Mouse (Mus musculus) frontal cortex, adult (tissue): ENCODE measurements around the gene Stox2.

Experiments
- ATAC-seq: cut with Nextera tagmentation; 2 replicates; pipeline ENCODE4 v1.9.2; 2017; ENCODE audit warnings: mild to moderate bottlenecking, moderate library complexity, mixed read lengths; ENCODE audit not compliant: low TSS enrichment

Stox2 gene

GRCm38 (mm10) chr8:47242207-47243004, 203.8 kb downstream of the Stox2 start:
- ATAC-seq: peak; percentile 76

- ATAC-seq: no peak
These were observed 204.6 kb downstream of the Stox2 start for GRCm38 (mm10) chr8:47241421-47242078.

GRCm38 (mm10) chr8:47240871-47241270, 205.3 kb downstream of the Stox2 start:
- no peak for ATAC-seq

GRCm38 (mm10) chr8:47240266-47240665, 205.9 kb downstream of the Stox2 start:
- no peak for ATAC-seq

- 0 out of 2 replicates have a peak, but pooled peaks have one; percentile 25 for ATAC-seq
These were observed 214.1 kb downstream of the Stox2 start for GRCm38 (mm10) chr8:47232081-47232480.

- no peak for ATAC-seq
These were observed 216.1 kb downstream of the Stox2 start for GRCm38 (mm10) chr8:47230057-47230456.

- ATAC-seq: no peak
These were observed 224.3 kb downstream of the Stox2 start for GRCm38 (mm10) chr8:47221851-47222250.

GRCm38 (mm10) chr8:47221191-47221590, 225.0 kb downstream of the Stox2 start:
- ATAC-seq: peak; percentile 10

- ATAC-seq: no peak
These were observed 225.8 kb downstream of the Stox2 start for GRCm38 (mm10) chr8:47220390-47220789.

GRCm38 (mm10) chr8:47218536-47218935, 227.6 kb downstream of the Stox2 start:
- 0 out of 2 replicates have a peak, but pooled peaks have one; percentile 11 for ATAC-seq

GRCm38 (mm10) chr8:47218021-47218420, 228.1 kb downstream of the Stox2 start:
- peak; percentile 86 for ATAC-seq

GRCm38 (mm10) chr8:47212124-47212523, 234.0 kb downstream of the Stox2 start:
- ATAC-seq: peak; percentile 48; the same call in 1 of the 2 replicates

GRCm38 (mm10) chr8:47211226-47211625, 234.9 kb downstream of the Stox2 start:
- ATAC-seq: no peak

- ATAC-seq: no peak
These were observed 237.9 kb downstream of the Stox2 start for GRCm38 (mm10) chr8:47208246-47208645.

GRCm38 (mm10) chr8:47206640-47207237, 239.4 kb downstream of the Stox2 start:
- no peak for ATAC-seq

- ATAC-seq: 0 out of 2 replicates have a peak, but pooled peaks have one; percentile 32
These were observed 240.7 kb downstream of the Stox2 start for GRCm38 (mm10) chr8:47205472-47205871.

GRCm38 (mm10) chr8:47196391-47196790, 249.8 kb downstream of the Stox2 start:
- ATAC-seq: no peak

- ATAC-seq: peak; percentile 54
These were observed 252.7 kb downstream of the Stox2 start for GRCm38 (mm10) chr8:47193321-47193996.

GRCm38 (mm10) chr8:47191444-47192365, 254.5 kb downstream of the Stox2 start:
- ATAC-seq: no peak

GRCm38 (mm10) chr8:47185396-47185795, 260.8 kb downstream of the Stox2 start:
- no peak for ATAC-seq
